Mouse (Mus musculus): ENCODE measurements at regions not wholly inside any gene's neighbourhood (a gene's known extent, or its start where the extent isn't known, plus 50 kb on each side); places are given as distances from the start of the nearest gene placed in this dataset.

DNA sequence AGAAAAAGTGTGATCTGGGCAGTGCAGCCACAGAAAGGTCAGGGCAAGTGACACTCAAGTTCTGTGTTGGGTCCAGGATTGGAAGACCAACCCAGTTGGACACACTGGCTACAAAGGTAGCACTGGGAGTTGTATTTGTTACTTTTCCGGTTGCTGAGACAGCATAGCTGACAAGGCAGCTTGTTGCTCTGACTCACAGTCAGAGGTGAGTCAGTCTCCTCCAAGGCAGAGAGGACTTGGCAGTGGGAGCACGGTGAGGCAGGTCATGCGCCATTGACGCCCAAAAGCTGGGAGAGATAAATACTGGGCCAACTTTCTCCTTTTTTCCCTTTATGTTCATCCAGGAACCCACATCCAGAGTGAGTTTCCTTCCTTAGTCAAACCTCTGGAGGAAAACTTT is 88.4 kb downstream of the Zfp706 start:
- DNase-seq (ENCODE audit: low spot score in 2 of 2) = no peak

- no peak for DNase-seq (ENCODE audit: low spot score in 2 of 2)
Observed at GRCm38 (mm10) chr15:36916998-36917397, 90.6 kb downstream of the Zfp706 start.

DNA sequence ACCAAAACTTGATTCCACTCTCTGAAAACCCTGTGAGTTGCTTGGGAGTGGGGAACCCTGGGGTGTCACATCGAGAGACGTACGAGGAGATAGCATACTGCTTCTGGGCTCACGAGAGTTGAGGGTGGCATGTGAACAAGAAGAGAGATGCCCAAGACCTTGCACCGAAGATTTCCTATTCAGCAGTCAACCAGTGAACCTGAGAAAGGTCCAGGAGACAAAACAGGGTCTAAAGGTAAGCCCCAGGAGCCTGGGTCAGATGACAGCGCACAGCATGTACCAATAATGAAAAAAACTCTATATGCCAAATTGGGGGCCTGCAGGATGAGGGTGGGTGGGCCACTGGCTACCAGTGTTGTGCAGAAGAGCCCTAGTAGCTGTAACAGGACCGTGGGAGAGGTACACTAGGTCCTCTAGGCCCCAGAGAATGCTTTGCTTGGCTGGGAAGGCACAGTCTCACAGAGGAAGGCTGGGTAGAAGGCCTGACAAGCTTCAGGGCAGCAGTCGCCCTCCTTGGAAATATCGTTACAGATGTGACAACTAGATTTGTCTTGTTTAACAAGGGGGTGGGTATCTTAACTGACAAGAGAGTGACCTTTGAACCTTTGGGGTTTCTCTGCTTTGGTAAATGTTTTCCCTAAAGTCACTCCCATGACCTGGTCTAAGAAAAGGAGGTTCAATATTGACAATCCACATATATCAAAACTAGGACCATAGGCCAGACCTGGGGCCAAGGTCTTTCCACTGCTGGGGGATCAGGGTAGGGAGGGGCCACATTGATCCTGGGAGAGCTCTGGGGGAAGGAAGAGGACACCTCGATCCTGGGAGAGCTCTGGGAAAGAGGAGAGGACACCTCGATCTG is 93.1 kb downstream of the Zfp706 start:
- no peak for DNase-seq (ENCODE audit: low spot score in 2 of 2)

GRCm38 (mm10) chr15:36913308-36913707 is 94.3 kb downstream of the Zfp706 start:
- no peak for DNase-seq (ENCODE audit: low spot score in 2 of 2)

GRCm38 (mm10) chr15:36910272-36910671 is 97.3 kb downstream of the Zfp706 start:
- DNase-seq (ENCODE audit: low spot score in 2 of 2) = no peak

GRCm38 (mm10) chr15:36909494-36909893 is 98.1 kb downstream of the Zfp706 start:
- DNase-seq (ENCODE audit: low spot score in 2 of 2) = no peak

- no peak for DNase-seq (ENCODE audit: low spot score in 2 of 2)
Observed at GRCm38 (mm10) chr15:36906789-36907188, 100.8 kb downstream of the Zfp706 start.

- DNase-seq (ENCODE audit: low spot score in 2 of 2) = no peak
Observed at GRCm38 (mm10) chr15:36906052-36906451, 101.5 kb downstream of the Zfp706 start.

- no peak for DNase-seq (ENCODE audit: low spot score in 2 of 2)
Observed at GRCm38 (mm10) chr15:36903922-36904321, 103.7 kb downstream of the Zfp706 start.

GRCm38 (mm10) chr15:36903309-36903708 is 104.3 kb downstream of the Zfp706 start:
- DNase-seq (ENCODE audit: low spot score in 2 of 2) = no peak

- peak; percentile 68 to 71 for DNase-seq (ENCODE audit: low spot score in 2 of 2)
Observed at GRCm38 (mm10) chr15:36901830-36902285, 105.7 kb downstream of the Zfp706 start.

DNA sequence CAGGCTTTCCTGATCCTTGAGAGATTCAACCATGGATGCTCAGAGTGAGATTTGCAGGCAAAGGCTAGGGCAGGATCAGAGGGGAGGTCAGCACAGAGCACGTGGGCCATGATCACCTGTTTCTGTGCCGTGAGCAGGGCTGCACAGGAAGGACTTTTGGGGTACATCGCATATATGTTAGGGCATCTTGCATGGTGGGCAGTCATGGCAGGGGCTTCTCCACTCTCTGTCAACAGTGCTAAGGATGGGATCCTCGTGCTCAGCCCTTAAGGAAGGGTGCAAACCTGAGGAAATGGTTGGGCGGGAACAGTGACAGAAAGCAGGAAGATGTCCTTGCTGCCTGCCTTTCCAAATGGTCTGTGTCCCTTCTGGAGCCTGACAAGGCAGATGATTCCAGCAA is 106.2 kb downstream of the Zfp706 start:
- no peak for DNase-seq (ENCODE audit: low spot score in 2 of 2)

GRCm38 (mm10) chr15:36900940-36901339 is 106.6 kb downstream of the Zfp706 start:
- no peak for DNase-seq (ENCODE audit: low spot score in 2 of 2)

- no peak for DNase-seq (ENCODE audit: low spot score in 2 of 2)
Observed at GRCm38 (mm10) chr15:36899882-36900281, 107.7 kb downstream of the Zfp706 start.

GRCm38 (mm10) chr15:36898857-36899523 is 108.6 kb downstream of the Zfp706 start:
- DNase-seq (ENCODE audit: low spot score in 2 of 2) = no peak

DNA sequence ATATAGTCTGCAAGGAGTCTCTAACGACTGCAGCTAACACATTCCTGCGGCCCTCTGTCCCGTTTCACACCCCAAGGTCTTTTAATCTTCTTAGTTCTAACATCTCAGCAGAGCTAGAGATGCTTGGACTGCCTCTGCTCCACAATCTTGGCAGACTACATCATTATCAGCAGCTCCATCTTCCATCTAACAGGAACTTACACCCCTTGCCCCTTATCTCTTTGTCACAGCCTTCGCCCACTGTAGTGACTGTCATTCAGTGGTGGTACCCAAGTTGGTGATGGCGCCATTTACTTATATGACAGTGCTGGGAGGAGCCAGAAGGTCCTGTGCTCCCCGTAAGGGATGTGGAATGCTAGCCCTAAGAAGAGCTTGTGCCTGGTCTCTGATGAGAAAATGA is 109.2 kb downstream of the Zfp706 start:
- no peak for DNase-seq (ENCODE audit: low spot score in 2 of 2)

- DNase-seq (ENCODE audit: low spot score in 2 of 2) = no peak
Observed at GRCm38 (mm10) chr15:36896265-36896664, 111.3 kb downstream of the Zfp706 start.

DNA sequence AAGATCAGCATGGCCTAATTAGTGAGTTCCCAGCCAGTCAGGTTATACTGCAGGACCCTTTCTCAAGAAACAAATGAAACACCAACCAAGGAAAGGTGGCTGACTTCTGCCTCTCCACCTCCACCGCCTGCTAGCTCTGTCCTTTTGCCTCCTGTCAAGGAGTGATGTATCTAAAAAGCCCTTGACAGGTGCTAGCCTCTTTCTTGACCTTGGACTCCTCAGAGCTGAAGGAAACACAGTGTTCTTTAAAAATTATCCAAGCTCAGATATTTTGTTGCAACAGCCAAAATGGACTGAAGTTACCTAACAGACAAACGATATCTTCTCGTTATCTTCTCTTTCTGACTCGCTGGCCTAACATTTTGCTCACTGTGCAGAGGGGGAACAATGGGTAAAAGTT is 112.5 kb downstream of the Zfp706 start:
- no peak for DNase-seq (ENCODE audit: low spot score in 2 of 2)

DNA sequence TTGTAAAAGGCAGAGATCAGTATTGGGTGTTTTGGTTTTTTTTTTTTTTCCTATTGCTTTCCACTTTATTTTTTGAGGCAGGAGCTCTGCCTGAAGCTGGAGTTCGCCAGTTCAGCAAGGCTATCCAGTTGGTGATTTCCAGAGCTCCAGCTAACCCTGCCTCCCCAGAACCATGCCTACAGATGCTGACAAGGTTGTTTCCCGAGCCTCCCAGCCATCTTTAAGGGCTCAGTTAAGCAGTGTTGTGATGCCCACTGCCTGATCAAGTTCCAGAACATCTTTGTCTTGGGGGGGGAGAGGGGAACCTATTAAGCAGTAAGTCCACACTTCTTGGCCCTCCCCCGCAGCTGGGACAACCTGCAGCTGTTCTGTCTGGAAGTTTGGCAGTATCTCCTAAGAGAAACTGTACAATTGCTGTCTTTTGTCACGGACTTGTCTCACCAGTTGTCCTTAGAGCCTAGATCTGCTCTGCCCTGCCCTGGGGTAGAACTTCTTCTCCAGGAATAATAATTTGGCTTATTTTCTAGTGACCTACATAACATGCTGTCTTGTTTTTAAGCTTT is 114.1 kb downstream of the Zfp706 start:
- DNase-seq (ENCODE audit: low spot score in 2 of 2) = no peak

- no peak for DNase-seq (ENCODE audit: low spot score in 2 of 2)
Observed at GRCm38 (mm10) chr15:36892576-36893205, 114.9 kb downstream of the Zfp706 start.

GRCm38 (mm10) chr15:36891851-36892250 is 115.7 kb downstream of the Zfp706 start:
- no peak for DNase-seq (ENCODE audit: low spot score in 2 of 2)

- DNase-seq (ENCODE audit: low spot score in 2 of 2) = no peak
Observed at GRCm38 (mm10) chr15:36891296-36891695, 116.3 kb downstream of the Zfp706 start.

Measured in right cerebral cortex, adult 2 months (tissue).